Mouse (Mus musculus) ovary, adult 18-20 months (tissue): ENCODE results near the gene Snx5.

Experiments used
- DNase-seq: peaks from one replicate; pipeline ENCODE4 v3.0.0; 2022; ENCODE audit warnings: low spot score, mixed read lengths

Snx5 gene

DNA sequence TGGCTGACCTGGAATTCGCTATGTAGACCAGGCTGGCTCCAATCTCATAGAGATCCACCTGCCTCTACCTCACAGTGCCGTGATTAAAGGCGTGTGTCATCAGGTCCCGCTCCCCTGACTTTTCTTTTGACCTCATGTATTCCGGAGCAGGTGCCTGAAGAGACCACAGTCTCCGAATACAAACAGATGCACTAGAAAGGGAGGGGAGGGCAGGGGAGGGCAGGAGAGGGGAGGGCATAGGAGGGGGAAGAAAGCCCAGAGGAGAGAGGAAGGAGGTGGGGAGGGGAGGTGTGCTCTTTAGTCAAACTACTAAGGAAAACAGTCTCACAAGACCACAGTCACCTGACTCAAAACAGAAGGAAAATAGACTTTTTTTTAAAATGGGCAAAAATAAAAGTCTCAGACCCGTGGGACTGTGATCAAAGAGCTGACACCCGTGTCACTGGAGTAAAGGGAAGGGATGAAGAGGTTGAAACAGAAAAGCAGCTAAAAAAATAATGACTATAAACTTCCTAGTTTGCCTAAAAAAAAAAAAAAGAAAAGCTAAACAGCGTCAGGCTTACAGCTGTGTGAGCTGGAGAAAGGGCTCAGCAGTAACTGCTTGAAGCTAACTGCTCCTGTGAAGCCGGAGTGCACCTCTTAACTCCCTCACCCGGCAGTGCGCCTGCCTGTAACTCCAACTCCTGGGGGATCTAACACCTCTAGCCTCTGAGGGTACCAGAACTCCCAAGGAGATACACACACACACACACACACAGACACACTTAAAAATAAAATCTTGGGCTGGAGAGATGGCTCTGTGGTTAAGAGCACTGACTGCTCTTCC lies 42.0 kb downstream of the Snx5 start:
- DNase-seq: no peak

DNA sequence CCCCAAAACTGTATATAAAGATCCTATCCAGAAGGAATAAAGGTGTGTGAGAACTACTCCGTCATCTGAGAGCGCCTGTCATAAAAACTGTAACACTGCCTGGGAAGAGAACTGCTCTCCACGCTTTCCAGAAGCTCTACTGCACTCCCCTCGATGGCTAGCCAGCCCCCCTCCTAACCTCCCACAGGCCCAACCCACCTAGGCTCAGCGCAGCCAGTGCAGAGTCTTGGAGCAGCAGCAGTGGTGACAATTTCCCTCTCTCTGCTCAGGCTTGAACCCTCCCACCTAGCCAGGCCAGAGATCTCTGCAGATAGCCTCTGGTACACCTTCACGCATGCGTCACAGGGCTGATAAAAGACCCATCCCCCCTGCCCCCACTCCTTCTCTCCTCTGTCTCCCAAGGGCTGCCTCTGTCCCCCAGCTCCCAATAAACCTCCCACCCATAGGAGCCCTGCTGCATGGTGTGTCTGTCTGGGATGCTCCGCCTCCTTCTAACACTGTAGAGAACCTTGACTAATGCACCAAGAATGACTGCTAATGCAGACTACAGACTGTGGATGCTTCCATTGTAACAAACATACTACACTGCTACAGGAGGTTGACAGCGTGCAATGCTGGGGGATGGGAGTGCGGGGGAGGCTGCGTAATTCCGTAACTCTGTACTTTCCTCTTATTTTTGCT lies 43.7 kb downstream of the Snx5 start:
- DNase-seq: no peak

DNA sequence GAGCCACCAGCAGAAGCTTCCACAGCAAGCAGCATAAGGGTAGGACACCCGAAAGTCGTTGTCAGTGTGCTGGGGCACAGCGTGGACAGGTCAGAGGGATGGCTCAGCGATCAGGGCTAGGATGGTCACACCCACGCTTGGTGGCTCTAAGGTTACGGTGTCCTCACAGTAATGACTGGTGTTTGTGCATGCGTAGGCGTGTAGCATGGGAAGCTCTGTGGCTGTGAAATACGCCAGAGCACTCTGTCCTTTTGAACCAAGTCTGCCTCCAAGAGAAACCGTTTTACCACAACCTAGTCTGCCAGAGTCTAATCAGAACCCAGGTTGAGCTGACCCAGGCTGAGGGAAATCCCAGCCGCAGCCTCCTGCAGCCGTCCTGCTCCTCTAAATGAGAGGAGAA lies 46.4 kb downstream of the Snx5 start:
- peak; percentile 70 for DNase-seq

DNA sequence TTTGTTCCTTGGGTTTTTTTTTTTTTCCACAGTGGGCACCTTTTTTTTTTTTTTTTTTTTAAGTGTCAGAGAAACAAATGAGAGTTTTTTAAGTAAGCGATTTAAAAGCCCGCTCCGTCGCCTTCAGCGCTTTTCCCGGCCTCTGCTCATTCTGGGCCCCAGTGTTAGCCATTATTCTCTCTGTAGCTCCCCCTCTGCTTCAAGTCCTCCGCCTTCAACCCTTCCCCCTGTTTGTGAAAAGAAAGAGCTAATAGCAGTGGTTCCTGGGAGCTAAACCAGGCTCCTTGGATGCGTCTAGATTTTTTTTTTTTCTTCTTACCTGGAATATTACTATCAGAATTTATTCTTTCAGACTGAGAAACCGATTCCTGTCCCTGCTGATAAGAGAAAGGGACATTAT lies 55.1 kb downstream of the Snx5 start:
- no peak for DNase-seq

DNA sequence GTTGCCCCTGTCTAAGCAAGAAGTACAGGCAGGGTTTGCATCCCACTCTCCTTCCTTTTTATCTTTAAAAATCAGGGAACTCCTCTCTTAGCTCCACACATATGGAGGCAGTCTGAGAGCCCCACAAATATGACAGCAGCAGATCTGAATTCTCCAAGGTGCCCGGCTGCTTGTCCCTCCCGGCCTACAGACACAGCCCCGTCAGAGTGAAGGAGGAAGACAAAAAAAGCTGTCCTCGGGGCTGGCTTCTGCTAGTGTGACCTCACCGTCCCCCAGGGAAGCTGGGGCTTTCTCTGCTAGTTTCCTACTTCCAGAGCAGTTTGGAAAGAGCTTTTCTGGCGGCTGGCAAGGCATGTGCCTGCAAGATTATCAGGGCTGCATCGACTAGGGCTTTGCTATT lies 55.5 kb downstream of the Snx5 start:
- DNase-seq: no peak

DNA sequence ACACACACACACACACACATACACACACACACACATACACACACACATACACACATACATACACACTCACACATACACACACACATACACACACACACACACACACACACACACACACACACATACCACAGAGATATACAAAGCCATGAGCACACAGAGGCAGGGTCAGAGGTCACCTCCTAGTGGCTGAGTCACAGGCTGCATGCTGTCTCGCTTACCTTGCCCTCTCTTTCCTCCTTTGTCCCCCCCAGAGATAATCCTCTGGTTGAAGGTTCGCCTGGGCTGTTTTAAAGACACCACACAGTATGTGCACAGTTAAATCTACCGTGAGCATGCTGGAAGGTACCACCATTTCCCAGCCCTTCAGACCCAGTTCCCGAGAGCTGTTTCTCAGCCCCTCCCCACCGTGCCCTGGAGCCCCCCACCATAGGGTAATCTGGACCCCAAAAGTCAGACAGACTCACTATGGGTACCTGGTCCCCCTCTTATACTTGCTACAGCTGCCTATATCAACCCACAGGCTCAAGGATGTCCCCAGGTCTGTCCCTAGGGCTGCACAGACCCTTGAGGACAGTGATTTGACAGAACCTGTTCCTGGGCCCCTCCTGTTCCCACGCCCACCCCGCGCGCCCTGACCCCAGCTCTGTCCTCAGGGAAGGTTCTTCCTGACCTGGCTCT lies 56.1 kb downstream of the Snx5 start:
- DNase-seq: no peak

DNA sequence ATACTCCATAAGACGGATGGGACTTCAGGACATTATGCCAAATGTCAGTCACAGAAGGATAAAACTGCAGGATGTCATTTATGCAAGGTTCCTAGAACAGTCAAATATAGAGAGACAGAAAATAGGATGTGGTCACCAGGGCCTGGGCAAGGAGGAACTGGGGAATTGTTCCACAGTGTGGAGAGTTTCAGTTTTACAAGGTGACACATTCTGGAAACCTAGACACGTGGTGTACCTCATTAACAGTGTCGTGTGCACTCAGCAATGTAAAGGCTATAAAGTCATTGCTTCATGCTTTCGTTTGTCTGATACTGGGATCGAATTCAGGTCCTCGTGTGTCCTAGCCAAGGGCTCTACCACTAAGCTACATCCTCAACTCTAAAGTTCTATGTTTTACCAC lies 56.9 kb downstream of the Snx5 start:
- no peak for DNase-seq

DNA sequence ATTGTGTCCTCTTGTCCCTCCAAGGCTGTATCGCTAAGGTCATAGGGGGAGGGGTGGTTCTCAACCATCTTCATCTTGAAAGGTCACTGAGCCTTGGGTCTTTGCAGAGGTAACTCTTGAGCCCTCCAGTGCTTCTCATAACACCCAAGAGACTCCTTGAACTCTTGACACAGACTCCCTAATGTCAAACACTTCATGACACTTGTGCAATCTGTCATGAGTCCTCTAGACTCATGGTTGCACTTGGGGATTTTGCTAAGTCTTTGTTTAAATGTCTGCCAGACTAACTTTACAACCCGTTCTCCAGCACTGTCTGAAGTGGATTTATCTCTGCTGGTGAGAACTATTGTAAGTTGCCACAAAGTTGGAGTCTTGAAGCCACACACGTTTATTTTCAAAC lies 61.3 kb downstream of the Snx5 start:
- no peak for DNase-seq

DNA sequence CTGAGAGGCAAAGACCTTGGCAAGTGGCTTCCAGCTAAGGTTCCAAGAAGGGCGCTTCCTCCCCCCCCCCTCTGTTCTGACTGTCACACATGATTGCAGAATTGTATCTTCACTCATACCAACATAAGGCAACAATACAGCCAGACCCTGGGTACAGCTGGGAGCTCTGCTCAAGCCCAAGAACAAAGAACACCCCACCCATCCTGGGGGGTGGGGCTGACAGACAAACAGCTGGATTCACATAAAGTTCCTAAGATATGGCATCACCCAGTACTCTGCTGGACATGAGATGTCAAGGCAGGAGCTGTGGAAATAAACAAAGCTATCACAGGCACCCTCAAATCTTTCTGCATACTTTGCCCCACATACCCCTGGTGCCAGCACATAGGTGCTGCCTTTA lies 63.3 kb downstream of the Snx5 start:
- DNase-seq: no peak

DNA sequence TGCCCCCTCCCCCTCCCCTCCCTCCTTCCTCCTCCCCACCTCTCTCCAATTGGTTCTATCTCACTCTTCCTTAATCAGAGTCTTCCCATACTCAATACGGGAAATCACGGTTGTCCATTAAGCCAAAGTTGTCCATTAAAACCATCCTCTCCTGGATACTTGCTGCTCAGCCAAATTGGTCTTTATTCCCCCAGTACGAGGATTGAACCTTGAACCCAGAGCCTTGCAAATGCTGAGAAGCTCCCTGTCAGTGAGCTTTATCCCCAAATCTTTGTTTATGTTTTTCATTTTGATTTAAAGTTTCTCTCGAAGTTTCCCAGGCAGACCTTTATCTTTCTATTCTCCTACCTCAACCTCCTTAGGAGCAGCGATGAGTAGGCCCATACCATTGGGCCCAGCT lies 67.7 kb downstream of the Snx5 start:
- no peak for DNase-seq

DNA sequence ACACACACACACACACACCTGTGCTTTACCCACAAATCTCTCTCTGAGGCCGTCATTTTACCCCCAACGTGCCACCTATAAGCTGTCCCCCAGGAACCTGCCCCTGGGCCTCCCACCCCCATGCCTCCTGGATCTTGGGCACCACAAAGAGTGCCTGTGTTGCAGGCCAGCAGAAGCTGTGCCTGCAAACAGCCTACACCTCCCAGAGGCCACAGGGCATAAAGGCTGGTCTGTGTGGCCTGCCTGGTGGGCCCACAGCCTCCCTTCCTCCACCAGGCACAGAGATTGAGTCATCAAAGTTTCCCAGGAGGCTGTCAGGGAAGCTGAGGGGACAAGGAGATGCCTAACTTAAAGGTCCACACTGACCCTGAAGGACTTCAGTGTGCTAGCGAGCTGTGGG lies 68.1 kb downstream of the Snx5 start:
- DNase-seq: no peak

DNA sequence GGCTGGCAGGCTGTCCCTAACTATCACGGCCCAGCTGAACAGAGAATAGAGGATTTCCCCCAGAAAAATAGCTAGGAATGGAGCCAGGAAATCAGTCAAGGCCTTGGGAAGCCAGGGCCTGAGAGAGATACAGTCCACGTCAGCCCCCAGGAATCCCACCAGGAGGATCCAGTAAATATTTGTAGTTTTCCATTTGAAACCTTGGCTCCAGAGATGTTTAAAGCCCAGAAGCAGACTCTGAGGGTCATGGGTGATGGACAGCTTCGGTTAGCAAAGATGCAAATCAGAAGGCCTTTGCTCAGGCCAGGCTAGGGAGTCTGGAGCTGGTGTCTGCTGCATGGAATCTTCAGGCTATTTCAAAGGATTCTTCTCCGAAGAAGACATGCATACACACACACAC lies 68.6 kb downstream of the Snx5 start:
- DNase-seq: peak; percentile 53
